Mouse (Mus musculus): ENCODE measurements at regions not wholly inside any gene's neighbourhood (a gene's known extent, or its start where the extent isn't known, plus 50 kb on each side); places are given as distances from the start of the nearest gene placed in this dataset.

DNA sequence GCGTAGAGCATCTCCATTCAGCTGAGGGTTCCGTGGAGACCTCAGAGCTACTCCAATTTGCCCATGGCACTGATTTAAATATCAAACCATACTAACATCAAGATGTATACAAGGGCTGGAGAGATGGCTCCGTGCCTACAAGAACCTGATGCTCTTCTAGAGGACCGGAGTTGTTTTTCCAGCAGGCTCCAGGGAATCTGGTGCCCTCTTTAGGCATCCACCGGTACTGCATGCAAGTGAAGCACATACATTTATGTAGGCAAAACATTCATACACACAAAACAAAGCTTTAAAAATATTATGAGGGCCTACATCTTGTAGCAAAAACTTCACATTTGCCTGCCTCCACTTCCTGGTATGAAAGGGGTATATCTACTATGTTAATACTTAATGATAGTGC is 217.0 kb downstream of the Lmo4 start:
- Histone ChIP-seq H3K9ac (replicated peaks; ENCODE audit: low read depth, low read length) (no peak overlapping the region), H3K27ac (ENCODE audit: low read length) (no peak overlapping the region), H3K9me3 (ENCODE audit: control insufficient read depth, low read depth, low read length) (no peaks in the 10 kb centered on the region), H3K36me3 (ENCODE audit: control insufficient read depth, insufficient read depth, low read length) (no peaks in the 10 kb centered on the region), H3K4me3 (ENCODE audit: low read depth, low read length) (no peak overlapping the region), H3K4me1 (ENCODE audit: control insufficient read depth, insufficient read depth, low read length) (no peaks in the 10 kb centered on the region), H3K27me3 (ENCODE audit: control insufficient read depth, insufficient read depth, low read length) (no peaks in the 10 kb centered on the region), H3K4me2 (replicated peaks; ENCODE audit: low read depth, low read length) (no peak overlapping the region)
- 96% methylated on average over 5 of the region's 5 CpGs for WGBS
- no peak for ATAC-seq (ENCODE audit: insufficient number of reproducible peaks, insufficient read depth, low FRiP score, low read depth)

DNA sequence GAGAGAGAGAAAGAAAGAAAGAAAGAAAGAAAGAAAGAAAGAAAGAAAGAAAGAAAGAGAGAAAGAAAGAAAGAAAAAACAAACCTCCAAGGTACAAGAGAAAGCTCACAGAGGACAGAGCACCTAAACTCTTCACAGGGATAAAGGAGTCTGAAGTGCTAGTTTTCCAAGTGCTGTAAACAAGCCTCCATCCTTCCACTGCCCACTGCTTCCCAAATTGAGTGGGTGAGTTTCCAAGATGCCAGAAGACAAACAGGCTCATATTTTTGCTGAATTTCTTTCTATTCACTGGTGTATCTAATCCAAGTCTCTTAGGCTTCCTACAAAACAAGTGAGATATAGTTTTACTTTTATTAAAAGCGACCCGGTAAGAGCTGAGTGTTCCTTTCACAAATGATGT is 218.2 kb downstream of the Lmo4 start:
- Histone ChIP-seq H3K36me3 (ENCODE audit: control insufficient read depth, insufficient read depth, low read length) (no peaks in the 10 kb centered on the region), H3K9ac (replicated peaks; ENCODE audit: low read depth, low read length) (no peak overlapping the region), H3K27ac (ENCODE audit: low read length) (no peak overlapping the region), H3K4me2 (replicated peaks; ENCODE audit: low read depth, low read length) (no peak overlapping the region), H3K9me3 (ENCODE audit: control insufficient read depth, low read depth, low read length) (no peaks in the 10 kb centered on the region), H3K27me3 (ENCODE audit: control insufficient read depth, insufficient read depth, low read length) (no peaks in the 10 kb centered on the region), H3K4me1 (ENCODE audit: control insufficient read depth, insufficient read depth, low read length) (no peaks in the 10 kb centered on the region), H3K4me3 (ENCODE audit: low read depth, low read length) (no peak overlapping the region)
- 98% methylated on average over 2 of the region's 2 CpGs for WGBS
- no peak for ATAC-seq (ENCODE audit: insufficient number of reproducible peaks, insufficient read depth, low FRiP score, low read depth)

DNA sequence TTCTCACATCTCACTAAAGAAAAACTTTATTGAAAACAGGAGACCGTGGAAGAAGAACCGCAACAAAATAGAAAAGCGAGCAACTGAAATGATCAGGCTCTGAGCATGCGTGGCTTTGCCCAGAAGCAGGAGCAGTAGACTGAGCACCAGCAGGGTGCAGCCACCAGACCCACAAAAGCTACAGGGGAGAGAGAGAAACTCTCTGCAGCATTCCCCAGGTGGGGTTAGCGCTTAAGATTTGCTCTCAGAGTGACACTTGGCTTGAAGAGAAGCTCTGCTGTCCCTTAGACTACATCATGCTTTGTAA is 218.9 kb downstream of the Lmo4 start:
- WGBS = 86% methylated on average over 5 of the region's 5 CpGs
- Histone ChIP-seq H3K9me3 (ENCODE audit: control insufficient read depth, low read depth, low read length) (no peaks in the 10 kb centered on the region), H3K36me3 (ENCODE audit: control insufficient read depth, insufficient read depth, low read length) (no peaks in the 10 kb centered on the region), H3K4me3 (ENCODE audit: low read depth, low read length) (no peak overlapping the region), H3K4me1 (ENCODE audit: control insufficient read depth, insufficient read depth, low read length) (no peaks in the 10 kb centered on the region), H3K27me3 (ENCODE audit: control insufficient read depth, insufficient read depth, low read length) (no peaks in the 10 kb centered on the region), H3K27ac (ENCODE audit: low read length) (no peak overlapping the region), H3K9ac (replicated peaks; ENCODE audit: low read depth, low read length) (no peak overlapping the region), H3K4me2 (replicated peaks; ENCODE audit: low read depth, low read length) (no peak overlapping the region)
- ATAC-seq (ENCODE audit: insufficient number of reproducible peaks, insufficient read depth, low FRiP score, low read depth) = no peak

DNA sequence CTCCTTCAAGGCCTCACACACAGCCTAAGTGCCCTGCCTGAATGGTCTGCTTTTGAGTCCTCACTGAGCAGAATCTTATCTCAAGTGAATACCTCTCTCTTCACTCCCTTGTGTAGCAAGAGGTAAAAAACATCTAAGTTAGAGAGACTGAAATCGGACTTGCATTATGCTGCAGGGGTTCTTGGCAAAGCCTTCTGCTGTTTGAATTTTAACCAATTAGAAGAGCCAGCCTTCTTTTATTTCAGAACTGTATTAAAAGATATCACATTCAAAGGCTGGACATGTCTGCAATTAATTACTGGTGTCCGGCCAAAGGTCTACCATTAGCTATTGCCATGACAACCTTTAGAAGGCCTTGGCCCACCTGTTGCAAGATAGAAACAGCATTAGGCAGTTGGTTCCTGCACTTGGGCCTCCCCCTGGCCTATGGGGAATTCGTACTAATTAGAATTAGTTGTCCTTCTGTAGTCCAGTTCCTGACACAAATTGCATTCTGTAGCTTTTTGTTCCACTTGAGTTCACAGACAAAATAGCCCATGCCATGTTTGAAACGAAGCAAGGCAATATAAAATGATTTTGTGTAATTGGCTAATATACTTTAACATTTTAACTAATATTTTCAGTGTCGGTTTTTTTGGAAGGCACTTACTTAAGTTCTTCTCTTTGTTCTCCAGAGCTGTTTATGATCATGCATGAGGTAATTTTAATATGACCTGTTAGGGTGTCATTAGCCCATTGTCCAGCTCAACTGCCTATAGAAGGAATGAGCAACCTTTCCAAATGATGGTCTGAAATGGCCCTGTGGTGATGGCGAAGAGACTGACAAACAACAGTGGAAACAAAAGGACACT is 219.4 kb downstream of the Lmo4 start:
- WGBS = 79% methylated on average over 6 of the region's 6 CpGs
- no peaks in the 10 kb centered on the region for H3K4me1 ChIP-seq (ENCODE audit: control insufficient read depth, insufficient read depth, low read length)
- no peak overlapping the region for H3K9ac ChIP-seq (replicated peaks; ENCODE audit: low read depth, low read length)
- H3K27me3 ChIP-seq (ENCODE audit: control insufficient read depth, insufficient read depth, low read length) = no peaks in the 10 kb centered on the region
- no peak overlapping the region for H3K4me2 ChIP-seq (replicated peaks; ENCODE audit: low read depth, low read length)
- no peaks in the 10 kb centered on the region for H3K36me3 ChIP-seq (ENCODE audit: control insufficient read depth, insufficient read depth, low read length)
- no peaks in the 10 kb centered on the region for H3K9me3 ChIP-seq (ENCODE audit: control insufficient read depth, low read depth, low read length)
- H3K4me3 ChIP-seq (ENCODE audit: low read depth, low read length) = no peak overlapping the region
- ATAC-seq (ENCODE audit: insufficient number of reproducible peaks, insufficient read depth, low FRiP score, low read depth) = no peak
- H3K27ac ChIP-seq (ENCODE audit: low read length) = no peak overlapping the region

DNA sequence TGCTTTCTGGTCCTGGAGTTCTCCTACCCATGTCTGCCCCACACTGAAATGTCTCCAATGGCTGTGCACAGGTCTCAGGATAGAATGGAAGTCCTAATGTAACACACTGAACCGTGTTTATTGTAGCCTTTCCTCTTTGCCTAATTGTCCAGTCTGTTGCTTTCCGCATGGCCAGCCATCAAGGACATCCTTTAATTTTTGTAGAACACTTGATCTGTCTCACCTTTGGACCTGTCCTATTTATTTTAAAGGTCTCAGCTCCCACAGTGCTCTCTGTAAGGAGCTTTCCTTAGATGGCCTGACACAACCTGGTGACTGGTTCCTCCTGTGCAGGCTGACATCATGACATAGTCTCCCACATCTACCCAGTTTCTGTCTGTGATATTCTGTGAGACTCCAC is 226.3 kb downstream of the Lmo4 start:
- Histone ChIP-seq H3K9ac (replicated peaks; ENCODE audit: low read depth, low read length) (no peak overlapping the region), H3K4me3 (ENCODE audit: low read depth, low read length) (no peak overlapping the region), H3K27ac (ENCODE audit: low read length) (no peak overlapping the region), H3K27me3 (ENCODE audit: control insufficient read depth, insufficient read depth, low read length) (no peaks in the 10 kb centered on the region), H3K36me3 (ENCODE audit: control insufficient read depth, insufficient read depth, low read length) (no peaks in the 10 kb centered on the region), H3K9me3 (ENCODE audit: control insufficient read depth, low read depth, low read length) (no peaks in the 10 kb centered on the region), H3K4me2 (replicated peaks; ENCODE audit: low read depth, low read length) (no peak overlapping the region), H3K4me1 (ENCODE audit: control insufficient read depth, insufficient read depth, low read length) (no peaks in the 10 kb centered on the region)
- 68% methylated on average over 2 of the region's 2 CpGs for WGBS
- ATAC-seq (ENCODE audit: insufficient number of reproducible peaks, insufficient read depth, low FRiP score, low read depth) = no peak

DNA sequence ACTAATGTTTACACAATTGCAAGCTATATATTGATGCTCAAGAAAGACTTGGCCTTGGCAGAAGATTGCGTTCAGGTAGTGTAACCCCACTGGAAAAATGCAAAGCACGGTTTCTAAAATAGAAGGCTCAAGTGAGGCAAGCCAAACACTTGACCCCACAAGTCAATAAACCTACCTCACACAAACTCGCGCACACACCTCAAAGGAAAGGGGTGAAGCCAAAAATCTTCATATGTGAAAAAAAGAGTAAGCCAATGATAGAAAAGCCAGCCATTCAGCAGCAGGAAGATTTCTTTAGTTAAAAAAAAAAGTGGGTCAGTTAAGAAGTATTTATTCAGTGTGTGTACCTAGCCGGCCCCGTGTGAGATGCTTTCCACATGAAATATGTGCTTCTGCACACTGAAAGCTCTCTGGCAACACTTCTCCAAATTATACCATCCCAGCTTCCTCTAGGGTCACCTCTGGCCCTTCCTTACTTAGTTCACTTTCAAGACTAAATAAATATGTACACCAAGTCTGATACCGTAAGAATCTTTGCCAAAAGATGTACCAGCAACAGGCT is 227.1 kb downstream of the Lmo4 start:
- Histone ChIP-seq H3K4me1 (ENCODE audit: control insufficient read depth, insufficient read depth, low read length) (no peaks in the 10 kb centered on the region), H3K9me3 (ENCODE audit: control insufficient read depth, low read depth, low read length) (no peaks in the 10 kb centered on the region), H3K36me3 (ENCODE audit: control insufficient read depth, insufficient read depth, low read length) (no peaks in the 10 kb centered on the region), H3K27me3 (ENCODE audit: control insufficient read depth, insufficient read depth, low read length) (no peaks in the 10 kb centered on the region), H3K4me3 (ENCODE audit: low read depth, low read length) (no peak overlapping the region), H3K27ac (ENCODE audit: low read length) (no peak overlapping the region), H3K9ac (replicated peaks; ENCODE audit: low read depth, low read length) (no peak overlapping the region), H3K4me2 (replicated peaks; ENCODE audit: low read depth, low read length) (no peak overlapping the region)
- WGBS = 52% methylated on average over 7 of the region's 7 CpGs
- ATAC-seq (ENCODE audit: insufficient number of reproducible peaks, insufficient read depth, low FRiP score, low read depth) = no peak

DNA sequence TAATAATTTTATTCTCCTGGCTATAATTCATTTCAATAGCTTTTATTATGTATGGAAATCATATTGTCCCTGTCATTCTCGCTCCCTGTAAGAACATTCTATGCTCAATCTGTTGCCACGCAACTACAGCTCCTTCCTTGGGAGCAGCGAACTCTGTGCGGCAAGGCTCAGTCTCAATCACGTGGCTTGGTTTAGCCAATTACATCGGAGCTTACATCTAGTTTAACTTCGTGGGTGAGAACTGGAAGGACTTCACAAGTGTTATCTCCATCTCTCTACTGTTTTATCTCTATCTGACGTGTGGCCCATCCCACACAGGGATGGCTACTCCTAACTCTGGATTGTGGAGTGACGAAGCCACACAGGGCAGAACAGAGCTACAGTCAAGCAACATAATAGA is 231.4 kb downstream of the Lmo4 start:
- Histone ChIP-seq H3K9me3 (ENCODE audit: control insufficient read depth, low read depth, low read length) (no peaks in the 10 kb centered on the region), H3K9ac (replicated peaks; ENCODE audit: low read depth, low read length) (no peak overlapping the region), H3K4me3 (ENCODE audit: low read depth, low read length) (no peak overlapping the region), H3K27ac (ENCODE audit: low read length) (no peak overlapping the region), H3K4me1 (ENCODE audit: control insufficient read depth, insufficient read depth, low read length) (no peaks in the 10 kb centered on the region), H3K36me3 (ENCODE audit: control insufficient read depth, insufficient read depth, low read length) (no peaks in the 10 kb centered on the region), H3K27me3 (ENCODE audit: control insufficient read depth, insufficient read depth, low read length) (no peaks in the 10 kb centered on the region), H3K4me2 (replicated peaks; ENCODE audit: low read depth, low read length) (no peak overlapping the region)
- WGBS = 81% methylated on average over 9 of the region's 9 CpGs
- no peak for ATAC-seq (ENCODE audit: insufficient number of reproducible peaks, insufficient read depth, low FRiP score, low read depth)

DNA sequence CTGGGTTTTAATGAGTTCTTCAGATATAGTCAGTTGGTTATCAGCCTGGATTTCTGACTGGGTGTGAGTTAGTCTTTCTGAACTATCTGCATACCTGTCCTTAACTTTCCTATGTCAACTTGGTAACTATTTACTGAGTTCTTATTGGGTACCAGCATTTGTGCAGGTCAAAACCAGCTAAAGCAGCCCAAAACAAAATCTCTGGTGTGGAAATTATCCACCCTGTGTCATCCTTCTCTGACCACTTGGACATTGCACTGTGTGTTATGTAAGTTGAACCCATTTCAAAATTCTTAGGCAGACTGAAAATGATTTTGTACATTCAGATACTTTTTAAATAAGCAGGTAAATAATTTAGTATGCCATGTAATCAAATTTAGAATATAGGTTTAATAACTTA is 232.7 kb downstream of the Lmo4 start:
- no peak overlapping the region for H3K27ac ChIP-seq (ENCODE audit: low read length)
- no peaks in the 10 kb centered on the region for H3K27me3 ChIP-seq (ENCODE audit: control insufficient read depth, insufficient read depth, low read length)
- no peak overlapping the region for H3K9ac ChIP-seq (replicated peaks; ENCODE audit: low read depth, low read length)
- H3K4me3 ChIP-seq (ENCODE audit: low read depth, low read length) = no peak overlapping the region
- no peak overlapping the region for H3K4me2 ChIP-seq (replicated peaks; ENCODE audit: low read depth, low read length)
- no peak for ATAC-seq (ENCODE audit: insufficient number of reproducible peaks, insufficient read depth, low FRiP score, low read depth)
- no peaks in the 10 kb centered on the region for H3K36me3 ChIP-seq (ENCODE audit: control insufficient read depth, insufficient read depth, low read length)
- no peaks in the 10 kb centered on the region for H3K4me1 ChIP-seq (ENCODE audit: control insufficient read depth, insufficient read depth, low read length)
- no peaks in the 10 kb centered on the region for H3K9me3 ChIP-seq (ENCODE audit: control insufficient read depth, low read depth, low read length)

DNA sequence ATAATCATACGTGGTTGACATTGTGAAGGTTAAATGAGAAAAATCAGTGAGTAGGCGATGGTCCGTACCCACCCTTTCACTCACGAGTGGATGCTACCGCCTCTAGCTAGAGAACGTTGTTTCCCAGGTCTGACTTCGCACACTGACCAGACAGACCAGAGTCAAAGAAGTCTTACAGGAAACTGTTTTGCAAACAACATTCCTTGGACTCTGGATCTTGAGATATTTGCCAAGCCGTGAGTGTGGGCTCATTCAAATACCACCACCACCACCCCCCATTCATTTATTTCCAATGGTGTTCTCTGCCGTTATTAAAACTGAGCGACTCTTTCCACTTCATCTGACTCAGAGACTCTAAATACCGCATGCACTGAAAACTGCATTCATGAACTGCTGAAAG is 234.2 kb downstream of the Lmo4 start:
- WGBS = 76% methylated on average over 11 of the region's 11 CpGs
- H3K27ac ChIP-seq (ENCODE audit: low read length) = no peak overlapping the region
- no peaks in the 10 kb centered on the region for H3K9me3 ChIP-seq (ENCODE audit: control insufficient read depth, low read depth, low read length)
- no peaks in the 10 kb centered on the region for H3K4me1 ChIP-seq (ENCODE audit: control insufficient read depth, insufficient read depth, low read length)
- no peaks in the 10 kb centered on the region for H3K36me3 ChIP-seq (ENCODE audit: control insufficient read depth, insufficient read depth, low read length)
- no peak overlapping the region for H3K4me2 ChIP-seq (replicated peaks; ENCODE audit: low read depth, low read length)
- ATAC-seq (ENCODE audit: insufficient number of reproducible peaks, insufficient read depth, low FRiP score, low read depth) = no peak
- no peak overlapping the region for H3K9ac ChIP-seq (replicated peaks; ENCODE audit: low read depth, low read length)
- no peaks in the 10 kb centered on the region for H3K27me3 ChIP-seq (ENCODE audit: control insufficient read depth, insufficient read depth, low read length)
- H3K4me3 ChIP-seq (ENCODE audit: low read depth, low read length) = no peak overlapping the region

Measured in stomach, embryonic 14.5 days (tissue).